ENCODE assay signal across 8 mouse cellular contexts in the genomic region with DNA sequence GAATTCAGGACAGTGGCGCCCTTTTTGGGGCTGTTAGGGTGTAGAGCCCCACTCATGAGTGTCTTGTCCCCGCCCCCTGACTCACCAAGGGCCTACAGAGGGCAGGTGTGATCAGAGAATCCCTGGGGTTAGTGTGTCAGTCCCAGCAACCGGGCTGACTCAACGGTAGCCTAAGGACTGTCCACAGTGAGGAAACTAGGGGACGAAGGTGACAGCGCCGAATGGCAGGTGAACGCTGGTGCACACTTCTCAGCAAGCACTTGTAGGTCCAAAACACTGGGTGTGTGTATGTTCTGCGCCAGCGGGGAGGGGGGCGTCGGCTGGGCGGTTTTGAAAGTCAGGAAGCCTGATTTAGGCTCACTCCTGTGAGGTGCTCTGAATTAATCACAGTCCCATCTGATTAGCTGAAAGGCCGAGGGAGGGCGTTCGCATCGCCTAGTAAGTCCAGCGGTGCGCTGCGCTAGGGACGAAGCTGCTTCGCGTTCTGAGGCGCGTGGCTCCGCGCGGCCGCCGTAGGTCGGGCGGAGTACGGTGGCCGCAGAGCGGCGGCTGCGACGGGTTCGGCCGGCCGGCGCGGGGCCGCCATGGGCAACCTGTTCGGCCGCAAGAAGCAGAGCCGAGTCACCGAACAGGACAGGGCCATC. TPM values are rescaled to one million over a fixed set of nuclear protein-coding genes. Genes with fewer than 3 reads are reported as not detected.
DNase-seq lines count a peak whose midpoint lies in the region; ATAC-seq lines count a peak whose summit lies in the region.

A gene (plus strand): TSS at position 151 of the 644 bp plus-strand sequence.

- H3K27me3 ChIP-seq in hindbrain, embryonic 11.5 days (ENCODE audit: control insufficient read depth, insufficient read depth, low read length), result no peaks in the 10 kb centered on the region

- peak within 1 kb of the TSS; percentile 94 for H3K9ac ChIP-seq in hindbrain, embryonic 11.5 days (ENCODE audit: low read depth, low read length)

- ATAC-seq in hindbrain, embryonic 11.5 days (ENCODE audit: low FRiP score), result peak; percentile 66

- WGBS in hindbrain, embryonic 11.5 days, result under 1% methylated on average over 45 of the region's 48 CpGs

- peak within 1 kb of the TSS; percentile 95 for H3K4me2 ChIP-seq in hindbrain, embryonic 11.5 days (replicated peaks; ENCODE audit: low read depth, low read length)

- peaks cover 7% of the 10 kb centered on the region for H3K4me1 ChIP-seq in hindbrain, embryonic 11.5 days (replicated peaks; ENCODE audit: control insufficient read depth, insufficient read depth, low read length)

- DNase-seq in MN1 (ENCODE audit: low spot score), result peak; percentile 86
- DNase-seq in cerebellum, adult 9-10 months, result peak; percentile 90
- peak in 1 of 2 experiments; percentile 95 for DNase-seq in frontal cortex, adult 2 months (ENCODE audit: extremely low spot score in 1 of 2, low spot score in 1 of 2)
- DNase-seq in hindbrain, embryonic 11.5 days (ENCODE audit: low spot score), result peak; percentile 94
- DNase-seq in layer of hippocampus, postnatal 10 days (ENCODE audit: low spot score in 2 of 2), result peak; percentile 94 to 95
- DNase-seq in lung, postnatal 14 days, result peak; percentile 90
- DNase-seq in retina, adult 2 months (ENCODE audit: low read depth, low spot score), result peak; percentile 74
- peak; percentile 84 to 86 for DNase-seq in thymus, postnatal 36 days

- no peaks in the 10 kb centered on the region for H3K9me3 ChIP-seq in hindbrain, embryonic 11.5 days (ENCODE audit: control insufficient read depth, low read length)

- H3K27ac ChIP-seq in hindbrain, embryonic 11.5 days (ENCODE audit: low read depth, low read length), result peak within 1 kb of the TSS; percentile 69

- no peaks in the 10 kb centered on the region for H3K36me3 ChIP-seq in hindbrain, embryonic 11.5 days (ENCODE audit: control insufficient read depth, insufficient read depth, low read length)

- peak within 1 kb of the TSS; percentile 95 for H3K4me3 ChIP-seq in hindbrain, embryonic 11.5 days (ENCODE audit: low read depth, low read length)

RNA-seq across cellular contexts. Expression of the gene that starts here (rescaled TPM):
- polyA plus RNA-seq in frontal cortex, adult 2 months (2012; rRNA removed), result 42.3 and 45.3 TPM in 2 replicates
- 87.2 and 88.3 TPM in 2 replicates for polyA plus RNA-seq in hindbrain, embryonic 11.5 days (2014; fragmentation: Nextera tagmentation; extraction: Ambion mirVana)
- total RNA-seq in layer of hippocampus, postnatal 10 days (2021), result 10 to 100 TPM; 43.0 to 44.5 TPM
